Mouse (Mus musculus) forebrain, embryonic 15.5 days (tissue): ENCODE measurements around the gene Kptn. TPM values are rescaled to one million over a fixed set of nuclear protein-coding genes. Genes with fewer than 3 reads are reported as not detected.

Experiments used
- ATAC-seq: fragments of 200-750 bp; cut with Nextera tagmentation; replicated peaks from 2 replicates; pipeline ENCODE4 v1.8.0; 2017; ENCODE audit warnings: mild to moderate bottlenecking, moderate TSS enrichment, moderate library complexity
- H3K27ac ChIP-seq: fragments of 300-500 bp; sonication (generic); replicated peaks from 2 replicates; pipeline ENCODE4 v1.5.1; 2015; ENCODE audit warnings: mild to moderate bottlenecking, inconsistent platforms
- H3K27me3 ChIP-seq: fragments of 300-500 bp; sonication (generic); 2 replicates; pipeline ENCODE4 v1.6.1; 2015; ENCODE audit warnings: inconsistent platforms
- H3K36me3 ChIP-seq: fragments of 300-500 bp; sonication (generic); 2 replicates; pipeline ENCODE4 v1.6.1; 2015; ENCODE audit warnings: mild to moderate bottlenecking, inconsistent platforms
- H3K4me1 ChIP-seq: fragments of 300-500 bp; sonication (generic); 2 replicates; pipeline ENCODE4 v1.6.1; 2015; ENCODE audit warnings: inconsistent platforms
- H3K4me2 ChIP-seq: fragments of 300-500 bp; sonication (generic); replicated peaks from 2 replicates; pipeline ENCODE4 v1.6.1; 2015; ENCODE audit warnings: mild to moderate bottlenecking, inconsistent platforms
- H3K4me3 ChIP-seq: fragments of 300-500 bp; sonication (generic); 2 replicates; pipeline ENCODE4 v1.5.1; 2015; ENCODE audit warnings: mild to moderate bottlenecking, inconsistent platforms
- H3K9ac ChIP-seq: fragments of 300-500 bp; sonication (generic); replicated peaks from 2 replicates; pipeline ENCODE4 v1.6.1; 2015; ENCODE audit warnings: mild to moderate bottlenecking, inconsistent platforms
- H3K9me3 ChIP-seq: fragments of 300-500 bp; sonication (generic); 2 replicates; pipeline ENCODE4 v1.6.1; 2016; ENCODE audit warnings: inconsistent platforms
- WGBS: fragments of 180-500 bp; shearing (Covaris S2); methylation state at CpG from one replicate; pipeline ENCODE4 v1.1.7; 2015; ENCODE audit warnings: mixed read lengths; 5-methylcytosine and 5-hydroxymethylcytosine counted together
- polyA plus RNA-seq: library from polyadenylated mRNA; unstranded; fragments of >200 nt; fragmentation: Nextera tagmentation; extraction: Ambion mirVana; gene quantifications from 2 replicates; pipeline ENCODE4 v1.2.1, GENCODE M21; 2015

Kptn gene
- polyA plus RNA-seq, 1 experiment from 2014 or later, result 43.7 TPM

- Histone ChIP-seq H3K9me3 (no peaks in the 10 kb centered on the region), H3K9ac (no peak overlapping the region), H3K4me1 (peaks cover 39% of the 10 kb centered on the region), H3K36me3 (peaks cover 8% of the 10 kb centered on the region; the same call in 1 of the 2 replicates), H3K4me3 (no peak overlapping the region), H3K4me2 (no peak overlapping the region), H3K27ac (no peak overlapping the region), H3K27me3 (no peaks in the 10 kb centered on the region)
- WGBS, result 80% methylated on average over 15 of the region's 15 CpGs
- ATAC-seq, result no peak
Observed at GRCm38 (mm10) chr7:16101726-16102475, 17.8 kb upstream of the Kptn start.

- Histone ChIP-seq H3K36me3 (peaks cover 13% of the 10 kb centered on the region; the same call in 1 of the 2 replicates), H3K4me3 (no peak overlapping the region), H3K4me2 (no peak overlapping the region), H3K27ac (no peak overlapping the region), H3K27me3 (no peaks in the 10 kb centered on the region), H3K4me1 (peaks cover 36% of the 10 kb centered on the region), H3K9me3 (no peaks in the 10 kb centered on the region), H3K9ac (no peak overlapping the region)
- 85% methylated on average over 5 of the region's 5 CpGs for WGBS
- ATAC-seq, result no peak
Observed at GRCm38 (mm10) chr7:16102686-16103226, 16.9 kb upstream of the Kptn start.

GRCm38 (mm10) chr7:16103760-16104159 is 15.9 kb upstream of the Kptn start:
- Histone ChIP-seq H3K36me3 (peaks cover 22% of the 10 kb centered on the region), H3K4me2 (no peak overlapping the region), H3K9me3 (no peaks in the 10 kb centered on the region), H3K27me3 (no peaks in the 10 kb centered on the region), H3K4me1 (peaks cover 34% of the 10 kb centered on the region), H3K4me3 (no peak overlapping the region), H3K9ac (0 out of 2 replicates have a peak overlapping the region, but pooled peaks have one; percentile 9), H3K27ac (peak overlapping the region; percentile 32)
- ATAC-seq, result peak; percentile 67
- WGBS, result 70% methylated on average over 6 of the region's 6 CpGs

- Histone ChIP-seq H3K4me2 (no peak overlapping the region), H3K27me3 (no peaks in the 10 kb centered on the region), H3K27ac (no peak overlapping the region), H3K9ac (no peak overlapping the region), H3K4me3 (no peak overlapping the region), H3K9me3 (no peaks in the 10 kb centered on the region), H3K4me1 (peaks cover 24% of the 10 kb centered on the region), H3K36me3 (peaks cover 33% of the 10 kb centered on the region)
- WGBS, result 90% methylated on average over 7 of the region's 7 CpGs
- no peak for ATAC-seq
Observed at GRCm38 (mm10) chr7:16104611-16105388, 14.9 kb upstream of the Kptn start.

- 91% methylated on average over 9 of the region's 9 CpGs for WGBS
- no peak for ATAC-seq
- no peaks in the 10 kb centered on the region for H3K9me3 ChIP-seq
- peaks cover 66% of the 10 kb centered on the region for H3K36me3 ChIP-seq
- H3K27me3 ChIP-seq, result no peaks in the 10 kb centered on the region
- H3K4me1 ChIP-seq, result peaks cover 3% of the 10 kb centered on the region; the same call in 1 of the 2 replicates
- no peak overlapping the region for H3K27ac ChIP-seq
- H3K4me2 ChIP-seq, result no peak overlapping the region
- no peak overlapping the region for H3K9ac ChIP-seq
- no peak overlapping the region for H3K4me3 ChIP-seq
Observed at GRCm38 (mm10) chr7:16108886-16109542, 10.7 kb upstream of the Kptn start.

- Histone ChIP-seq H3K9ac (no peak overlapping the region), H3K4me2 (no peak overlapping the region), H3K27ac (no peak overlapping the region), H3K4me3 (no peak overlapping the region), H3K27me3 (no peaks in the 10 kb centered on the region), H3K4me1 (no peaks in the 10 kb centered on the region), H3K36me3 (peaks cover 78% of the 10 kb centered on the region), H3K9me3 (no peaks in the 10 kb centered on the region)
- WGBS, result 96% methylated on average over 8 of the region's 8 CpGs
- ATAC-seq, result no peak
Observed at GRCm38 (mm10) chr7:16110158-16110557, 9.5 kb upstream of the Kptn start.

- 94% methylated on average over 7 of the region's 7 CpGs for WGBS
- H3K27ac ChIP-seq, result no peak overlapping the region
- no peak for ATAC-seq
- no peaks in the 10 kb centered on the region for H3K4me1 ChIP-seq
- no peak overlapping the region for H3K4me2 ChIP-seq
- no peak overlapping the region for H3K9ac ChIP-seq
- no peaks in the 10 kb centered on the region for H3K27me3 ChIP-seq
- H3K36me3 ChIP-seq, result peaks cover 87% of the 10 kb centered on the region
- no peaks in the 10 kb centered on the region for H3K9me3 ChIP-seq
- H3K4me3 ChIP-seq, result no peak overlapping the region
Observed at GRCm38 (mm10) chr7:16111284-16112090, 8.2 kb upstream of the Kptn start.

- Histone ChIP-seq H3K4me2 (no peak overlapping the region), H3K4me1 (peaks cover 15% of the 10 kb centered on the region), H3K27me3 (no peaks in the 10 kb centered on the region), H3K9me3 (no peaks in the 10 kb centered on the region), H3K4me3 (no peak overlapping the region), H3K9ac (no peak overlapping the region), H3K36me3 (peaks cover 57% of the 10 kb centered on the region), H3K27ac (no peak overlapping the region)
- ATAC-seq, result no peak
- WGBS, result 91% methylated on average over 7 of the region's 7 CpGs
Observed at GRCm38 (mm10) chr7:16116418-16116817, 3.3 kb upstream of the Kptn start.

GRCm38 (mm10) chr7:16117100-16117499 is 2.6 kb upstream of the Kptn start:
- Histone ChIP-seq H3K4me1 (peaks cover 15% of the 10 kb centered on the region), H3K27ac (no peak overlapping the region), H3K9ac (no peak overlapping the region), H3K27me3 (no peaks in the 10 kb centered on the region), H3K9me3 (no peaks in the 10 kb centered on the region), H3K36me3 (peaks cover 53% of the 10 kb centered on the region), H3K4me3 (no peak overlapping the region), H3K4me2 (no peak overlapping the region)
- no peak for ATAC-seq
- WGBS, result 83% methylated on average over 3 of the region's 3 CpGs

GRCm38 (mm10) chr7:16120262-16120600 is 536 bp downstream of the Kptn start:
- H3K4me1 ChIP-seq, result peaks cover 15% of the 10 kb centered on the region
- no peaks in the 10 kb centered on the region for H3K9me3 ChIP-seq
- ATAC-seq, result no peak; the same call in none of the 2 replicates
- whole genome bisulfite sequencing, result 54% methylated on average over 9 of the region's 9 CpGs
- peak overlapping the region; percentile 87 for H3K4me3 ChIP-seq
- no peak overlapping the region for H3K27ac ChIP-seq
- H3K27me3 ChIP-seq, result no peaks in the 10 kb centered on the region
- H3K9ac ChIP-seq, result peak overlapping the region; percentile 87
- H3K36me3 ChIP-seq, result peaks cover 22% of the 10 kb centered on the region
- peak overlapping the region; percentile 64 for H3K4me2 ChIP-seq

- no peak overlapping the region for H3K4me2 ChIP-seq
- 84% methylated on average over 9 of the region's 9 CpGs for WGBS
- ATAC-seq, result no peak
Observed at GRCm38 (mm10) chr7:16125829-16126228, 6.1 kb downstream of the Kptn start.

More at GRCm38 (mm10) chr7:16125829-16126228, 6.1 kb downstream of the Kptn start:
- Histone ChIP-seq H3K36me3 (0 out of 2 replicates have a peak, but pooled peaks cover 3% of the 10 kb centered on the region), H3K4me3 (no peak overlapping the region), H3K27ac (no peak overlapping the region), H3K9me3 (no peaks in the 10 kb centered on the region), H3K4me1 (peaks cover 25% of the 10 kb centered on the region), H3K9ac (no peak overlapping the region), H3K27me3 (no peaks in the 10 kb centered on the region)
